Mouse (Mus musculus) megakaryocyte-erythroid progenitor cell, adult 5-6 weeks (primary cell): ENCODE measurements at regions not wholly inside any gene's neighbourhood (a gene's known extent, or its start where the extent isn't known, plus 50 kb on each side); places are given as distances from the start of the nearest gene placed in this dataset.

Experiments
- ATAC-seq: replicated peaks from 2 replicates; pipeline ENCODE4 v1.8.0; 2016; ENCODE audit warnings: mild to moderate bottlenecking, inconsistent platforms; ENCODE audit not compliant: severe bottlenecking, poor library complexity, low FRiP score, low TSS enrichment

DNA sequence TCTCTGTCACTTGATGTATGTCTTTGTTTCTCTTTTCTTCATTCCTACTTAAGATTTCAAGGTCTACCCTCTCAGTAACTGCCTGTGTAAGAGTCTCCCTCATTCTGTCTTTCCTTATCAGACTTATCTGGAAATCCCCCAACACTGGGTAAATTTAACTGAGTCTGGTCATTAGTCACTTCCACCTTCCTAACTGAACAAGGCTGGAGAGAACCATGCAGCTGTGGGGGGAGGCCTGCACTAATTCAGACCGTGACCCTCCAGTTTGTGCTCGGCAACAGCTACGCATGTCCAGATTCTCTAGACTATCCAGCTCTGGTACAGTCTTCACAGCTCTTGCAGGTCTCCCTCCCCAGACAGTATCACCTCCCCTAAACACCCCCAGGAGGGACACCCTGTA lies 103.3 kb downstream of the Prox1 start:
- no peak for ATAC-seq

DNA sequence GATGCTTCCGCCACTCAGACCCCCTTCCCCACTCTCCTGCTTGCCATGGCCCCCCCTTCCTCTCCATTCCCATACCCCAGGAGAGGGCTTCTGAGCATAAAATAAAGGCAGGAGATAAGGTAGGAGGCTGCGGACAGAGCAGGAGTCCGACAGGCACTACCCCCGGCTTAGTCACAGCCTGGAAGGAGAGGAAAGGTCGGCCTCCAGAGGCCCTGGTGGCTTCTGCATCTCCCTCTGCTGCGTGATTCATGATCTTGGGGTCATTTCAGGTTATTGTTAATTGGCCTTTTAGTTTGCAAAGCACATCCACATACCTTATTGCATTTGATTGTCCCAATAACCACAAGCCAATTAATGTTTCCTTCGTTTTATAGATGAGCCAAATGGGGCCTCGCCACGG lies 104.1 kb downstream of the Prox1 start:
- ATAC-seq = no peak

DNA sequence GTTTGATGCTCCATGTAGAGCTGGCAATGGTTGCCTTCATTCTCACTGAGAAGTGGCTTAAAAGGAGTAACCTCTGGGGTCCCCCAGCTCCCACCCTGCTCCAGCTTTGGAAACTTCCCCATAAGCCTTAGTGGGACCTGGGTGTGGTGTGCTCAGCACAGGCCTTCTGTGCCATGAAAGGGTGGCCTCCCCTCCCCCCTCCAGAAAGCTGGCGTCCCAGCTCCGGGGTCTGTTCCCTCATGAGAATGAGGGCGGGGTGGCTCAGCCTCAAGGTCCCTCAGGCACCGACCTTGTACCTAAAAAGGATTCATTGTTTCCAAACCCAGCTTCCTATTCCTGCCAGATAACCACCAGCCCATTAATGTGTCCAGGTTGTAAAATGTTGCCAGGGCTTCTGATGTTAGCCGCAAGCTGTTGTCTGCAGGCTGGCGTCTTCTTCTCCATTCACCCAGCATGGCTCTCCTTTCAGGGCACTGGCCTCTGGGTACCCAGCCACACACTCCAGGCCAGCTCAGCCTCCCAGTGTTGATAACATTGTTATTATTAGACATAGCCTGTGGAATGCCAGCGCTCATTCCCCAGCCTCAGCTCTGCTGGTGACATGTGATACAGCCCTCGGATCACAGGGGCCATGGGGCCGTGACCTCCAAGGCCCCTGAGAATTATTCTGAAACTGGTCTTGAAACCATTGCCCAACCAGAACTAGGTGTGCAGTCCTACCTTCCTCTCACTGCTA lies 108.8 kb downstream of the Prox1 start:
- ATAC-seq = no peak

DNA sequence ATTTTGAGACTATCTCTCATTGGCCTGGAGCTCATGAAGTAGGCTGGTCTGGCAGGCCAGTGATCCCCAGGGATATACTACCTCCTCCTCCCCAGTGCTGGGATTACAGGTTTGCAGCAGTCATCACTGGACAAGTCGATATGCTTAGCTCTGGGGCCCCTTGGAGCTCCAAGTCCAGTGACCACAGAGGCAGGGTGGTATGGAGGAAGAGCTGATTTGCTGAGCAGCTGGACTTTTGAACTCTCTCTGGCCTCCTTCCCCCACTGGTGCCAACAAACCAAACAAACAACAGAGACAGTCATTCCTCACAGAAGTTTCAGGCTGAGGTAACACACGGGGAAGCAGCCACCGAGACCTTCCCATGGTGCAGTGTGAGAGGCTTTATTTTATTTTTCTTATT lies 111.5 kb downstream of the Prox1 start:
- no peak for ATAC-seq

DNA sequence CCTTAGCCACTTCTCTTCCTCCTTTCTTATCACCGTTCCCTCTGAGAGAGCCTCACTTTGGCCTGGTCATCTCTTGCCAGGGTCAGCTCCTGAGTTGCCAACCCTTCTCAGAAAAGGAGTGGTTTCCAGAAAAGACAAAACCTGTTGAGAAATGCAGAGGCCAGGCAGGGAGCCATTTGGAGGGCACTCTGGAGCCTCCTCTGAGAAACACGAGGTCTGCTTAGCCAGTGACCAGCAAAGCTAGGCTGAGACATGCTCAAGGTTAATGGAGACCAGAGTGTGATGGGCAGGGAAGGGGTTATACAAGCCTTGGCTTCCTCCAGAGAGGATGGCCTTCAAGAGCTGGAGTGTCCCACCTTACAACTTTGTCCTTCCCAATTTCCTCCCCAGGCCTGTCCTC lies 113.6 kb downstream of the Prox1 start:
- no peak for ATAC-seq

DNA sequence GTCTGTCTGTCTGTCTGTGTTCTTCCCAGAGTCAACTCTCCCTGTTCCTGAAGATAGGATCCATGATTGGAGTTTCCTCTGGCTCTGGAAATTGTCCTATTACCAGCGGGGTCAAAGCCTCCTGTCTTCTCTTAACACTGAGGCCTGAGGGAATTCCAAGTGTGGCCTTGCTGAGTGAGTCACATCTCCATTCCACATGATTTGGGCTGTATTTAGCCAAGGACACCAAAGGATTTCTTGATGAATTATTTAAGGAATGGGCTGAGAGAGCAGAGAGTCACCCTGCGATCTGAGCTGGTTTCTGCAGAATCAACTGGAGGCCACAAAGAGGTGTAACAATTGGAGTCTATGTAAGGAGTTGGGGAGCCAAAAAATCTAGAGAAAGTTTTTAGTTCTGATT lies 118.6 kb downstream of the Prox1 start:
- no peak for ATAC-seq

DNA sequence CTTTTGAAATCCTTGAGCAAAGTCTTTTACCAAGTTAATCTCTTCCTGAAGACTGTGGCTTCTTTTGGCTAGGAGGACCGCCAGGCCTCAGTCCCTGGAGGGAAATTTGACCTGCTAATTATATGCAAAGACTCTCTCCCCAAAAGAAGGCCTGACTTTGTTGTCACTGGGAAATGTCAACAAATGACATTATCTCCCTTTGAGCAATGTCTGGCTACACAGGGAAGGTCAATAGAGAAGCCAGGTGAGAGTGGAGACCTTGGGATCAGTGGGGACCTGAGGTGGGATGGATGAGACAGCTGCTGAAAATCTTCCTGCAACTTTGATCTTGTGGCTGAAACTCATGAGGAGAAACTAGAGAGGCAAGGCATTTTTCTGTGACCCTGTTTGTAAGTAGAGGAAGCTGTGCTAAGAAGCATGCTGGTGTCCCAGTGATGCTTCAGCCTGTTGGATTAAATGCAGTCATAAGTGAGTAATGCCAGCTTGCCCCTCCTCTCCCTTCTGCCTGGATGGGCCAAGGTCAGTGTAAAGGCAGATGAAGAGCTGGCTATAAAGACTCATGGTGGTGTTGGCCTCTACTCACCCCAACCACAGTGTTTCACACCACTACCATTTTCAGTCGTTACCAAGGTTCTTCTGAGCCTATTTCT lies 121.9 kb downstream of the Prox1 start:
- no peak for ATAC-seq

DNA sequence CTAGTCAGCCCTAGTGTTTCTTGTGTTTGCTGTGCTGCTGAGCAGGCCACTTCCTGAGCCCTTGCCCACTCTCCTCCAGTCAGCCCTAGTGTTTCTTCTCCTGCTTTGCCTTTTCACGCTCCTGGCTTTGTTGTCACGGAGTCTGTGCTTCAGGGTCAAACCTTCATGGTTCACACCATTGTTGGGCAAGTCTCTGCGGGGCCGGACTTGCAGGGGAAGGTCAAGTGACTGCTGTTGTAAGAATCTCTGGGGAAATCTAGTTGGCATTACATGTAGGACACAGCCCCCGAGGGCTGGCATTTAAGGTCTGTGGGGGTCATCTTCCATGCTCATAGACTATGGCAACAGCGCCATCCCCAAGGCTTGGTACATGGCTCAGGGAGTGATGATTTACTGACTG lies 123.3 kb downstream of the Prox1 start:
- no peak for ATAC-seq

DNA sequence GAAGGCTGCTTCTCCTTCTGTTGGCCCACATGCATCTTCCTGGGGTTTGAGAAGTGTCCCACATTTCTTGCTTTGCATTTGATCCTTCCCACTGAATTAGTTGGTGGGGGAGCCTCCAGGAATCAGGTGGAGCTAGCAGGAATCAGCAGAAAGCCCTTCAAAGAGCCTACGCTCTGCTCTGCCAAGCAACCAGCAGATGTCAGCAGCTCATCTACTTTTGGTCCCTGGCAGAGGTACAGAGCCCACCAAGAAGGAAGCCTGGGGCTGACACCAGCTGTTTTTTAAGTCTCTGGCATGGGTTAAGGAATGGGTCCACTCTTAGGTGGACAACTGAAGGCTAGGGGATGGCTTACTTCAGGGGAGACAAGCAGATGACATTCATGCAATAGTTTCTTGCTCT lies 123.6 kb upstream of the Smyd2 start:
- ATAC-seq = no peak

DNA sequence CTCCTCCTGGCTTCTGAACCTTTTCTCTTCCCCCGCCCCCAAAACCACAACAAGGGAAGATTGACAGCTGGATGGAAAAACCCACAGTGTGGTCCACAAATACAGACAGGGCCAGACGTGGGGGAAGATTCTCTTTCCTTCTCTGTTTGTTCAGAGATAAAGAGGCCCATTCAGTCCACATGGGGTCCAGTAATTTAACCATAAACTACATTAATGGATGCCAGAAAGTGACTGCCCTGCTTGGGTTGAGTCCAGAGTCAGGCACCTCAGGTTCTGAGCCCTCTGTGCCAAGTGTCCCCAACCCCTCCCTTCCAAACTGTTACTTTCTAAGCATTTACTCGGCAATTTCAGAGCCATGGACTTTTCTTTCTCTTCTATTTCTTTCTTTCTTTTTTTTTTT lies 121.9 kb upstream of the Smyd2 start:
- ATAC-seq = no peak

DNA sequence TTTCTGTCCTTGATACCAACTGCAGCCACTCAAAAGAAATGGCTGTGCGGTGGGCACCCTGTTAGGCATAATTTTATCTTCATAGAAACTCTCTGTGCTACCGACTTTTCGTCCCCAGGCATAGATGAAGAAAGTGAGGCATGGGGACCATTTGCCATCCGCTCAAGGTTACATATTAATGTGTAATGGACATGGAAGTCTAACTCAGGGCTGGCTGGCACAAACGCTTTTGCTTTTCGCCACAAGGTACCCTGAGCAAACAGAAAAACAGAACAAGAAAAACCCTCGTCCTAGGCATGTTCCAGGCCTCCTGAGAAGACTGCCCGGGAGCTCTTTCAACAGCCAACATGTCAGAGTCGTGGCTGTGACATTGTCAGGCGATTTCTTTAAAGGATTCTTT lies 121.0 kb upstream of the Smyd2 start:
- no peak for ATAC-seq

DNA sequence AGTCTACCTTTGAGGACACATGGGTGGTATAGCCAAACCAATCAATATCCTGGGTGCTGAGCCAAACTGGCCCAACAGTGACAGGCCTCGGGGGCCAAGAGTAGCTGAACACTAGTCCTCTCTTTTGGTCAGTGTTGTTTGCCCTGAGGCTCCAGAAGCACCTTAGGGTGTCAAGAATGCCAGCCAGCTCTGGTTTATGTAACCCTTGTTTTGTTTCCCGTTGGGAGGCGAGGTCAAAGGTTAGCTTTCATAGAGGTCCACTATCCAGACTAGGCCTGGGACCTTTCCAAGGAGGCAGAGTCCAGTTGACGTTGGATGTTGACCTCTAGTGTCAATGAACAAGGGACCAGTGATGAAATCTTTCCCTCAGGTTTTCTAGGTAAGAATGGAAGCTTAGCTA lies 120.0 kb upstream of the Smyd2 start:
- ATAC-seq = no peak

DNA sequence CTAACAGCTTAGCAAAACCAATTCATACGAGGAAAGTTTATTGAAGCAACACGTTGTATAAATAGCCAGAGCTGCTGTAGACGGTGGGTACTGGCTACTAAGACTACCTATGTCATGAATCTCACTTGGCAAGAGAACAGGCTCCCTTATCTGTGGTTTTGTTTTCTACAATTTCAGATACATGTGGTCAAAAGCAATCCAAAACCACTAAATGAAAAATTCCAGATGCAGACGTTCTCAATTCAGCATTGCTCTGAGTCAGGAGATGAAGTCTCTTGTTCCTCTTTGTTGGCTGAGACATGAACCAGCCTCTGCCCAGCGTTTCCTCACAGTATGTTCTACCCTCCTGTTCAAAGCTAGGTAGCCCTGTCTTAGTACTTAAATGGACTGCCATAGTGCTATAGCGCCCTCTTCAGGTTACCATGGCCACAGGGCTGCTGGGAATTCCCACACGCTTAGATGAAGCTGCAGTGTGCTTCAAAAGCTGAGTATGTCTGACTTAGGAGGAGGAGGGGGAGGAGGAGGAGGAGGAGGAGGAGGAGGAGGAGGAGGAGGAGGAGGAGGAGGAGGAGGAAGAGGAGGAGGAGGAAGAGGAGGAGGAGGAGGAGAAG lies 119.0 kb upstream of the Smyd2 start:
- ATAC-seq = no peak

DNA sequence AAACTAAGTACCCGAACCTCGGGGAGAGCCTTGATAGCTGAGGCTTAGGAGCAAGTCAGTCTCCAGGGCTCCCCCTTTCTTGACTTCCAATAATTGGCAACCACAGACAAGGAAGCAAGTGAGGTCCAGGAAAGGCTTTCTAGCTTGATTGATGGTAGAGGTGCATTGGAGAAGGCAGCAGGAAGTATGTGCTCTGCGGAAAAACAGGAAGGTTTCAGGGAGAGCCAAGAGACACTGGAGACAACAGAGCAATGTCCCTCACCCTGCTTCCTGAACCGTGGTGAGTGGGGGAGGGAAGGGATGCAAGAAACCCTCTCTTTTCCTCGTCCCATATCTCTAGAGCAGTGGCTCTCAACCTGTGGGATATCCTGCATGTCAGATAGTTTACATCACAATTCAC lies 115.9 kb upstream of the Smyd2 start:
- ATAC-seq = no peak

DNA sequence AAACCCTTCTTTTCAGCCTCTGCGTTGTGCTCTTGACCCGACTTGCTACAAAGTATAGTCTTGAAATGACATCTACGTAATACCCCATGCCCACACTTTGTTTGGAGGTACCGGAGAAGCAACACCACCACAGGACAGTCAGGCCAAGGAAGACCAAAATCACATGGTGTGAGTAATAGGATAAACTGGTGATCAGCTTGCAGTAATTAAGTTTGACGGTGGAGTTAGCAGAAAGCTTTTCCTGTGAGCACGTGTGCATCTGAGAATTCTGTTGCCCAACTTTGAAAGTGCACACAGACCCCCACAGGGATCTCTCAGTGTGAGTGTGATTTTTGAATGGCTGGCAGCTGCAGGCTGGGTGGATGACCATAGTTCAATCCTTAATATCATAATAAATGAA lies 114.6 kb upstream of the Smyd2 start:
- ATAC-seq = no peak

DNA sequence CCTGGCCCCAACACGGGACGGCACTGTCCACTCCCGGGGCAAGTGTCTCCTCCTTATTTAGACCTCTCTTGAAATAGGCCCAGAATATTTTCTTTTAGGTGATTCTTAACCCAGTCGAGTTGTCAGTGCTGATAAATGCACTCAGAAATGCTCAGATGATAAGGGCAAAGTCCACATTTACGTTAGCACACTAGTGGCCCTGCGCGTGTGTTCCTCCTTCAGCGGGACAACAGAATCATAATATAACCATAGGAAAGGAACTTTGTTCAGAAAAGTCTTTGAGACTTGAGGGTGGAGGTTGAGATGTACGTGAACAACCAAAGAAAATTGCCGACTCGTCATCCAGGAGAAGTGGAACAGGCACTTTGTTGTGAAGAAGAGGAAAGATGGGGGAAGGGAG lies 113.8 kb upstream of the Smyd2 start:
- no peak for ATAC-seq

DNA sequence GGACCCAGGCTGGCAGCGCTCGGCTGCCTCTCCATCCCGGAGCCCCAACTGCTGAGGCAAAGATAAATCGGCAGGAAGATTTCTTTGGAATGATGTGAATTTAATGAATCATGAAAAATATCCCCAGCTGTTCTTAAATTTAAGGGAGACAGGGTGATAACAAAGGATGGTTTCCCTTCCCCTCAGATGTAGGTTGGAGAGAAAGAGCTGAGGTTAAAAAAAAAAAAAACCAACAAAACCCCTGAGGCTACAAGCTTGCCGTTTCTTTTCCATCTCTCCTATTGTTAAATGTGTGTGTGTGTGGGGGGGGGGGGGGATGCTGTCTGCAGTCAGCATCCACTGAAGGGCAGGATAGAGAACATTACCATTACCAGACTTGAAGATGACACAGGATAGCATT lies 111.9 kb upstream of the Smyd2 start:
- no peak for ATAC-seq

DNA sequence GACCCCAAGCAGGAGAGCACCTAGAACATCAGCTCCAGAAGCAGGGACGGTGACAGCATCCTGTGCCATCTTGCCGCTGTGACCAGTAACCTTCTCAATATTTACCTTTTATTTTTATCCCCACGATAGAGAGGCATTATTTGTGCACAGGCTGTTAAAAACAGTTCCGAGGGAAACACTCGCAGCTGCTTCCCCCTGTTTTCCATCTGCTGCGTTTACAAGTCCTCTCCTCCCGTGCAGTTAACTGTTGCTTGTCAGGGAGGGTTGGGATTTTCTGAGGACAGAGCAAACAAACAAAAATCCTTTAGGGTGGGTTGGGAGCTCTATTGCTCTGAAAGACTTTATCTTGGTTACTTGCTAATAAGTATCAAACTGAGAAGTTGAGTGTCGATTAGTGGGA lies 105.4 kb upstream of the Smyd2 start:
- no peak for ATAC-seq

DNA sequence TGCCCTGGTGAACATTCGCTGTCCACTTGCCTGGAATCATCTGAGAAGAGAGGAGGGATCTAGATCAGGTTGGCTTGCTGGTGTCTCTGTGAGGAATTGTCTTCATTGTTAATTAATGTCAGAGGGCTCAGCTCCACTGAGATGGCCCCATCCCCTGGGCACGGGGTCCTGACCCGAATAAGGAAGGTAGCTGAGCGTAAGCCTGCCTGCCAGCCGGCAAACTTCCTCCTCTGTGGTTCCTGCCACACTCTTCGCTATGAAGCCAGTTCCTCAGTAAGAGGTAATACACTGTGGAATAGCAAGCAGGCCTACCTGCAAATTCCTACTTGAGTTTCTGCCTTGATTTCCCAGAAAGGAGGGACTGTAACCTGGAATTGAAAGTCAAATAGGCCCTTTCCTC lies 87.3 kb upstream of the Smyd2 start:
- ATAC-seq = no peak

DNA sequence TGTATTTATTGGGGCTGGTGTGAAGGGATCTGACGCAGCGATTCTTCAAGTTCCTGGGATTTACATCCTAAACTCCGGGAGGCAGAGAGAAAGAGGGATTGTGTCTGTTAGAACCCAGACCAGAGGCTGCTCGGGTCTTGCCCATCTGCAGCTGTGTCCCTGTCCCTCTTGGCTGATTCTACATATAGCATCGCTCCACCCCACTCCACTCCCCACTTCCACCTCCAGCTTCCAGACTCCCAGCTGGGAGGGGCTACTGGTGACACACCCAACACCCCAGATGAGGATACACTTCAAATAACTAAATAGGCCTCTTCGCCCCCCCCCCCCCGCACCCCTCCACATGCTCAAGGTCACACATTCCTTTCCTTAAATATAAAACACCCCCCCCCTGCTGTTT lies 85.1 kb upstream of the Smyd2 start:
- ATAC-seq = no peak

DNA sequence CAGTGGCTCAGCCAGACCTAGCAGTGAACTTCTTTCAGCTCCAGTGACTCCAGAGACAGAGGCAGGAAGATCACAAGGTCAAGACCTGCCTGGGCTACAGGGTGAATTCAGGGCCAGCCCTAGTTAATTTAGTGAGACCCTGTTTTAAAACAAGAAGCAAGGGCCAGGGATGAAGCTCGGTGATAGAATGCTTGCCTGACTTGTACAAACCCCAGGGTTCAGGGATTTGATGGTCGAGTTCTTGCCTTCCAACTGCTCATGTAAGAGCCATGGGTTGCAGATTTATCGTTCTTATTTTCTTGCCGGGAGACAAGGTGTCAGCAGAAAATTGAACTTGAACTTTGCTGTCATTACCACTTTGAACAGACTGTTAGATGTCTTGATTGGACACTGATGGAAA lies 78.9 kb upstream of the Smyd2 start:
- no peak for ATAC-seq
